Mouse (Mus musculus) thymus, postnatal 10 days (tissue): ENCODE data around the gene Tbc1d20.
A peak's percentile ranks its signal among the peaks of the same experiment; 100 is the strongest.
"Not testable (repeated sequence)": the region's sequence is repeated elsewhere in the genome, so short reads cannot be mapped to it uniquely, and the experiment has no call there.

Source experiments
- DNase-seq, 2 experiments: peaks; one replicate each; pipeline ENCODE4 v3.0.0; 2021; ENCODE audit warnings: low spot score in 2 of 2

The Tbc1d20 gene

DNA sequence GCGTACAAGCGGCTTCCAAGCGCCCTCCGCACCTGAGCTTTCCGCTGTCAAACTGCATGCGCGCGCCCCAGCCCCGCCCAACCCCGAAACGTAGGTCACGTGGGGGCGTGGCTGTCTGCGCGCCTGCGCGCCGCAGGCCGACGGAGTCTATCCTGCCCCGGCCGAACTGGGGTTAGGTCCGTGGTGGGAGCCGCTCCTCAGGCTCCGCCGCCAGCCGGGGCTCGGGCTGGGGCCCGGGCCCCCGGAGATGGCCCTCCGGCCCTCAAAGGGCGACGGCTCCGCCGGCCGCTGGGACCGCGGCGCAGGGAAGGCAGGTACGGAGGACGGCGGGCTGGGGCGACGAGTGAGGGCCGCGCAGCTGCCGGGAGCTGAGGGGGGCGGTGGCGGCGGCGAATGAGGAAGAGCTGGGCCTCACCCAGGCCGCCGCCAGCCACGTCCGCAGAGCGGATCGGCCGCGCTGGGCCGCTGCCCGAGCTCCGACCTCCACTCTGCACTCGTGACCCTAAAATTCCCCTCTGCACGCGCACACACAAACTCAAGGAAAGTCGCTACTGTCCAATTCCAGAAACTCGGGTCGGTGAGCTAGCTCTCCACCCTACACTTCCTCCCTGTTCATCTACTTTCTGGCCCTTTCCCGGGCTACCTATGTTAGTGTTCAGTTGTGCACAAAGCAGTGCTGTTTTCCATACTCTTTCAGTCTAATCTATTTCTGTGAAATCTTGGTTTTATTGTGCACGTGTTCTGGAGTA lies at the start of gene Tbc1d20:
Tbc1d20 (plus strand) TSS at position 102 of the 749 bp plus-strand sequence.
- peak; percentile 83 to 91 for DNase-seq

DNA sequence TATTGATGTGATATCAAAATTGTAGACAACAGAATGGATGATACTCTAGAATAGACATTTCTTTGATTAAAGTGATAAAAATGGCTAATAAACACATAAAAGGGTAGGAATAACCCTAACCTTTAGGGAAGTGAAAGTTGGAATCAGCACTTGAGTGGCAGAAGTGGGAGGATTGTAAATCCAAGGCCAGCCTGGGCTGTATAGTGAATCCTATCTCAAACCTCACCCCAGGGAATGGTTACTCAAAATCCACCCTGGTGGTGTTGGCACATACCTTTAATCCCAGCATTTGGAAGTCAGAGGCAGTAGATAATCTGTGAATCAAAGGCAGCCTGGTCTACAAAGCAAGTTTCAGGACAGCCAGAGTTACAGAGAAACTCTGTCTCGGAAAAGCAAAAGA lies 46.4 kb upstream of the Tbc1d20 start:
- no peak for DNase-seq

DNA sequence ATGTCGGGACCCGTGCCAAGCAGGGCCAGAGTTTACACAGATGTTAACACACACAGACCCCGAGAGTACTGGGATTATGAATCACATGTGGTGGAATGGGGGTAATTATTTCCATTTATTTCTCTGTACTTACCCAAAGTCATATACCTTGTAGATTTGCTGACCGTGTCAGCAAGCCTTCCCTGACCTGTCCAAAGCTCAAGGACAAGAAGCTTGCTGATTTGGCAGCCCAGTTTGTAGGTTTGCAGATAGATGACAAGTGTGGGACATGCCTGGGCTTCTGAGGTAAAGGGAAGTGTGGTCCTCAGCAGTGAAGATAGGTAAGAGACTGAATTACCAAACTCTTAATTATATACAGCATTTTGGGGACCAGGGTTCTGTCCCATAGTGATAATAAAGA lies 43.1 kb upstream of the Tbc1d20 start:
- DNase-seq: no peak

DNA sequence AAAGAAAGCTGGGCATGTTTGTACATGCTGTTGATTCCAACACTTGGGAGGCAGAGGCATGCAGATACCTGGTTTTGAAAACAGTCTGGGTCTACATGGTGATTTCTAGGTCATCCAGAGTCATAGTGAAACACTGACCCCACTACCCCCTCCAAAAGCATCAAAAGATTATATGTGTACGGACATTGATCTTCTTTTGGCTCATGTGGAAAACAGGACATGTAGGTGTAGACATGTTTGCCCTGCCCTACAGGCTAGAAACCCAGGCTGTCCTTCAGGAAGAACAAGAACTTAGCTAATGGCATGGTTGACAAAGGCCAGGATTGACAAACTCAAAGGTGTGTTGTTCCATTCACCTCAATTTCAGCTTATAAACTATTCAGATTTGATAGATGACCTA lies 33.9 kb upstream of the Tbc1d20 start:
- no peak for DNase-seq

DNA sequence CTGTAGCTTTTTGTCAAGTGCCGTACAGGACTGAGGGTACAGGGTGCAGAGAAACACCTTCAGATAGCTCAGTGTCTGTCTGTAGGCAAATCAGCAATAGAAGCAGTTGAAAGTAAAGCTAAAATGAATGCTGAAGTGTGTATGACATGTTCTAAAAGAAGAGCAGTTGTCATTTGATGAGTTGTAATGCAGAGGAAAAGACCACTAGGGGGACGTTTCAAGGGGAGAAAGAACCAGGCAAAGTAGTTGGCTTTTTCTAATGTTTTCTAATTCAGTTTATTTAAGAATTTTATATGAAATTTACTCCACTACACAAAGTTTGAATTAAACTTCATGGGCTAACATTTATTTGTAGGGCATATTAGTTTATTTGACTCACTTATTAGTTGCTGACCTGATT lies 20.0 kb upstream of the Tbc1d20 start:
- no peak for DNase-seq

DNA sequence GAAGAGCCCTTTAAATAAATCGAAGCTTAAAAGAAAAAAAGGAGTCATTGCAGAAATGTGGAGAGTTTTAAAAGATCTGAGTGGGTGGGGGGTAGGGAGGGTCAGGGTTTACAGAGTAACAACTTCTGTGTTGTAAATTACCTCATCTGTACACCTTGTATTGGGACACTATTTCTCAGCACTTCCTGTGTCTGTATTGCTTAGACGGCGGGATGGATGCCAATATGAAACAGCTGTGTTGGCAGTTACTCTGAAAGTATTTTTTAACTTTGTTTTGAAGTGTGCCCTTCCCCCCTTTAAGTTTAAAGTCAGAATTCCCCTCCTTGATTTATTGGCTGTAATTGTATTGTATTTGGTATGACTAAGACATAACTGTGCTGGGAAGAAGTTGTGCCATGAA lies 12.2 kb upstream of the Tbc1d20 start:
- no peak for DNase-seq

DNA sequence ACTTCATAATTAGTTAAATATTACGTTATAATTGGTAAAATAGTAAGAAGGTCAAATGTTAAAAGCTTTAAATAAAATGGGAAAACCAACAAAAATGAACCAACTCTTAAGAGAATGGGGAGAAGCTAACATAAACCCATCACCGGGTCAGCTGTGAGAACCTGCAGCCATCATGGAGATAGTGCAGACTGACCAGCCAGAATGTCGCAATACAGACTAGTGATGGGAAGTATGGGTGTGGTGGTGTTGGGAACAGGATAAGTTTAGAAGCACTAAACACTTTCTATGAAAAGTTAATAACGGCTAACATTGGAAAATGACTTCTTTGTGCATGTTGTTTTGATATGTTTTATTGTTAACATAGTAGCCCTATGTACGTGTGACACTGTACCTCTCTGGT lies 6.1 kb upstream of the Tbc1d20 start:
- no peak for DNase-seq

DNA sequence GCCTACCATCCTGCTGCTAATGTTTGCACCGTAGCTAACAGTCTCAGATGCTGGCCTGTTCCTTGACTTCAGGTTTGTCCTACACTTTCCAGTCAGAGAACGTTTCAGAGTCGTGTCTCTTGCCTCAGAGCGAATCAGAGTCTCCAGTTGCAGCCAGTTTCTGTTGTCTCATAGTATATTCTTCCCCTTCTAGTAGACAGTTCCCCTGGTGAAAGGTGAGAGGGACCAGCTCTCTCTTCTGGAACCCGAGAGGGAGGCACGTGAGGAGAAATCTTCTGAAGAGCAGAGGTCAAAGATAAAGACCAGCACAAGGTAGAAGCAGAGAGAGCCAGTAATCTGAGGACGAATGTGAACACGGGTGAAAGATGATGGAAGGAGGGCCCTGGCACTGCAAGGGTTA lies 5.6 kb upstream of the Tbc1d20 start:
- no peak for DNase-seq

DNA sequence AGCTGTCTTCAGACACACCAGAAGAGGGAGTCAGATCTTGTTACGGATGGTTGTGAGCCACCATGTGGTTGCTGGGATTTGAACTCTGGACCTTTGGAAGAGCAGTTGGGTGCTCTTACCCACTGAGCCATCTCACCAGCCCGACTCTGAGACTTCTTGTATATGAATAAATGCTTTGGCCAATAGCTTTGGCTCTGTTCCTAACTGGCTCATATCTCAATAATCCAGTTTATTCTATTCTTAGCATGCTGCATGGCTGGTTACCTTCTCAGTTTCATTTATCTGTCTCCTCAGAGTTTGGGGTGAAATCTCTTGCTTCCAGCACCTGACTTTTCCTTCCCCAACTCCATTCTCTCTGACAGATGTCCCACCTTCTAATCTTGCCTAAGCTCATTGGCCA lies 4.0 kb upstream of the Tbc1d20 start:
- DNase-seq: not testable (repeated sequence)

DNA sequence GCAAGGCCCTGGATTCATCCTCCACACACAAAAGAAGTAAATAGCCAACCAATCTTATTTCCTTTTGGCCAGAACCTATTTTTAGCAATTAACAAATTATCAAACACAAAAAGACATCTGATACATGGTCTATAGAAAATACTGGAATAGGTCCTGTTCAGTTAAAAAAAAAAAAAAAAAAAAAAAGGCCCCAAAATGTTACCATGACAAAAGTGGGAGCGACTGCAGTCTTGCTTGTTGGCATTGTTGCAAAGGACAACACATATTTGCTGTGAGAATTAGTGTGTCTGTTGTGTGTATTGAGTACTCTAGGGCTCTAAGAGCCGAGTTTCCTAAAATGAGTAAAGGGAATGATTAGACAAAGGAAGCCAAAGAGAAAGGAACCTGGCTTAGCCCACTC lies 1.2 kb upstream of the Tbc1d20 start:
- no peak for DNase-seq

DNA sequence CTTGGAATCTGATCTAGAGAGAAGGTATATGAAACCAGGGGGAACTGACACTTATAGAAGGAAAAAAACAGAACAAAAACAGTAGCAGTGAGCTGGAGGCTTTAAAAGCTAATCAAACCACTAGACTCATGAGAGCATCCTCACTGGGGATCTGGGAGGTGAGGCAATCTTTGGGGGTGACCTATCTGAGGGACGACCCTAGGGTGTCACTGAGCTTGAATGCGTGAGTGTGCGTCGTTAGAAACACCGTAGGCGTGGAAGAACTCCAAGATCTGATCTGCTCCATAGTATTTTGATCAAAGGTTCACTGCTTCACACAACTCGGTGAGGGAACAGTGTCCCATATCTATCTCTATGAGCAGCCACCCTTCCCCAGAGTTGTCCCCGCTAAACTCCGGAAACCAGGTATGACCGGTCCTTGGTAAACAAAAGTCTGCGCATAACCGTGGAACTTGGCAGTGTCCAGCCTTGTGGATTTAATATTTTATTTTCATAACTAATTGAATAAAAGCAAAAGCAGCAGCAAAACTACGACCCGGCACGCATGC lies 375 bp upstream of the Tbc1d20 start:
- peak in 1 of 2 experiments; percentile 7 for DNase-seq

DNA sequence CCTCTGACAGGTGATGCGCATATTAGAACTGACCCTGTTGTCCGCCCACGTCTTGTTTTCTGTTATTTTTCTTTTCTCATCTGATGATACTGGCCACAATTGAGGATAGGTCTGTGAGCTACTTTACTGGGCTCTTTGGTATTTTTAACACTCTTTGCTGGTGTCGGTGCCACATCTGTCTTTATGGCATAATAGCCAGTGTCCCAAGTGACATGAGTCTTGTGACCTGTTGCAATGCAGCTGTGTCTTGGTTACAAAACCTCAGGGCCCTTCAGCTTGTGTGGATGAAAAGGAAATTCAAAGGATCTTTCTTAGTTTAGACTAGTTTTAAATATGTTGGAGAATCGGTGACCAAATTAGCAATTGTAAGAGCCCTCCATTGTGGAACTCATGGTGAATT lies 913 bp downstream of the Tbc1d20 start:
- no peak for DNase-seq

DNA sequence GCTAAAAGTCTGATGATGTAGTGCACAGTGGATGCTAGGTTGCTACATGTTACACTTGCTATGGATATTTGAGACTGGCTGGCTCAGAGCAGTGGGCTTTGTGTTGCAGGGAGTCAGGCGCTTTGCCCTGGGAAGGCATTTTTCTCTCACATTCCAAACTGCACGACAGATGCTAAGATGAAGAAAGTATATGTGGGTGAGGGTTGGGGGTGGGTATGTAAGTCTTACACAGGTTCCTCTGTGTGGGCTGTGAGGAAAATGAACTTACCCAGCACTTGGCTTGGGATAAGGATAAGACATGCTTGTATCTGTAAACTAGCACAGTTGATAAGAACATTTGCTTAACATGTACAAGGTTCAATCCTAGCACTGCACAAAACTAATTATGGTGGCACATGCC lies 9.2 kb downstream of the Tbc1d20 start:
- DNase-seq: no peak

DNA sequence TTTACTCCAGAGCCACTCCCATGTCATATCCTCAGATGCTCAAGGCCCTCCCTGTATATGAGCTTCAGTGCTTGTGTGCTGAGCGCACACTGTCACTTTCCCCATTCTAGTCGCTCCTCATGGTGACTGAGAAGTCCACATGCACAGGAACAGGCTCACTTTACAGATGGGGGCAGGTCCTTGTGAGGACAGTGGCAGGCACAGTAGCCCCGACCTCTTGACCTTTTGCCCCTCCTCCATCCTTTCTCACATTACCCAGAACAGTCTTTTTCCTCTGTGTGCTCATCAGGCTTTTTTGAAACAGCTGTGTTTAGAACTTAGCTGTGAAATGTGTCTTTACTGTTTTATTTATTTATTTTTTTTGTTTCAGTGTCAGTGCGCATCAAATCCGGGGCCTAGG lies 10.2 kb downstream of the Tbc1d20 start:
- no peak for DNase-seq

DNA sequence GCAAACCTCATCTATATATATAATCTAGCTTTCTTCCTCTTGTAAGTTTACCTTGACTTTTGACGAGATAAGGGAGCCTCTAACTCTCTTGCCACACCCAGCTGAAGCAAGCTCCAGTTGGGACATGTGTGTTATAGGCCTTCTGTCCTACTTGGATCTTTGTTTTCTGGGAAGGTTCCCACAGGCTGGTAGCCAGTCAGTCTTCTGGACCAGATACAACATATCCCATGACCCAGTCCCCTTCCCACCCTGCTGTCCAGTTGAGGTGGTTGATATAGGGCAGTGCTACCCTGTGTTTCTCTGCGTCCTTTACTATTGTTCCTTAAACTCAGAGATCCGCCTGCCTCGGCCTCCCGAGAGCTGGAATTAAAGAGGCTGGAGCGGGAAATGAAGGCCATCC lies 11.9 kb downstream of the Tbc1d20 start:
- no peak for DNase-seq

DNA sequence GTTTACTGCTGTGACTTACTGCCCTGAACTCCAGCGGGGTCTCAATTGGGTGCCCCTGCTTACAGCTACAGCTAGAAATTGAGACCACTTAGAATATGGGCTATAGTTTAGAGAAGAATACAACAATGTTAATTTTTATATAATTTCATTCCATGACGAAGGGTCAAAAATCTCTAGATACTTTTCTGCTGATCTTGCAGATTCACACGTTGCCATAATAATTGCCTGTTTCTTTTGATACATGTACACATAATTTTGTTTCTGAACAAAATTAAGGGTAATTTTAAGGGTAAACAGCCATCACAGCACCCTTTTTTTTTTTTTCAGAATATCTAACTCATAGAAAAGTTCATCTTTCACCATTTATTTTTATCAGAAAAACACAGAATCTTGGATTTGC lies 13.6 kb downstream of the Tbc1d20 start:
- DNase-seq: no peak

DNA sequence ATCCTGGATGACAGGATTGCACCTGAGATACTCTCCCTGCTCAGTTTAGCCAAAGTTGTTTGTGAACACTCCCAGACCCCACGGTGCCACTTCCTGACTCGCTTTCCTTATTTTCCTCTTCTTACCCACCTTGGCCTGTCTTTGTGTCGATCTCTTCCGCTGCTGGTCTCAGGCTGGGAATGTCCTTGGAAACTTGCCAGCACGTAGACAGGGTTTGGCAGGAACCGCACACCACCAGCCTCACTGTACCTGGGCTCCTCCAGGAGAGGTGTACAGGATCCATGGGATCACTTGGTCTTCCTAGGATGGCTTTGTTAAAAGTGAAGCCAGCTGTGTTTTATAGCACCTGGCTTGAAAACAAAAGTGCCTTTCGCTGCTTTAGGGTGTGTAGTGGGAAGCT lies 19.4 kb downstream of the Tbc1d20 start:
- DNase-seq: no peak

DNA sequence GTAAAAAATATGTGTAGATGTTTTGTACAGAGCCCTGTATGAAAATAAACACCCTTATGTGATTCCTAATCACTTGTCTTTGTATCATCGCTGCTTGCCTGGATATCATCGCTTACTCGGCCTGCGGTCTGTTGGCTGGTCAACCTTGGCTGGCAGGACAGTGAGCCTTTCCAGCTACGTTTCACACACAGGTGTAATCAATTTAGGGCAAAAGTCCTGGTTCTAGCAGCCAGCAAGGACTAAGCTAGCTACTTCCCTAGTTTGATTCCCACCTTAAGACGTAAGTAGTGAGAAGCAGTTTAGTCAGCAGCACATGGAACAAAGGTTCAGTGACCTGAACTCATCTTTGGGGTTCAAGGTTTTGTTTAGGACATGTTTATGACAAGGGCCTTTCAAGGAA lies 20.3 kb downstream of the Tbc1d20 start:
- DNase-seq: no peak

DNA sequence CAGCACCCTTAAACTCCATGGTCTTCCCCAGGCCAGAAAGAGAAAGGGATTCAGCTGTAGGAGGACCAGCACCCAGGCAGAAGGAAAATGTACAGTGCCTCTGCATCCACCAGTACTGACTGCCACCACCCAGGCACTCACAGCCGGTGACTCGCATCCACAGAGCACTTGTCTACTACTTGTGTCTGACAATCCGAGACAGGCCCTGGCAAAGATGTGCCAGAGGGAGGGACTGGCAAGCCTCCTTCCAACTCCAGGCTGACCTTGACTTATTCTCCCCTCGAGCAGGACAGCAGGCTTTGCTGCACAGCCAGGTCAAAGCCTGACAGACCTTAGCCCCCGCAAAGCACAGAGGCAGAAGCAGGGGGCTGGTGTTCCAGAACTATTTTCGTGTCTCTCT lies 23.4 kb downstream of the Tbc1d20 start:
- no peak for DNase-seq

DNA sequence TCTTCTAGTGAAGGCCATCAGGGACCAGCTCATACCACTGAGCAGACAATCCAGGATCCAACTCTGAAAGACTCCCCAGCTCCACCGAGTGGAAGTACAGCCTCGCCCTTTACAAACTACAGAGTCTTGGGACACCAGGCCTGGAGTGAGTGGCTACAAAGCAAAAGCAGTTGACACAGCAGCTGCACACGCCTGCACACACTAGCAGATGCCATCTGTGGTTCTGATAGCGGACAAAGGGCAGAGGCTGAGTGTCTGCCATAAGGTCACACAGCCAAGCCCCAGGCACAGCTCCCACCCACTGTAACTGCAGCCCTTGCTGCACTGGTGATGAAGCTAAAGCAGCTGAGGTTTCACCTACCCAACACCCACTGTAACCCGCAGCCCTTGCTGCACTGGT lies 27.9 kb downstream of the Tbc1d20 start:
- DNase-seq: no peak

DNA sequence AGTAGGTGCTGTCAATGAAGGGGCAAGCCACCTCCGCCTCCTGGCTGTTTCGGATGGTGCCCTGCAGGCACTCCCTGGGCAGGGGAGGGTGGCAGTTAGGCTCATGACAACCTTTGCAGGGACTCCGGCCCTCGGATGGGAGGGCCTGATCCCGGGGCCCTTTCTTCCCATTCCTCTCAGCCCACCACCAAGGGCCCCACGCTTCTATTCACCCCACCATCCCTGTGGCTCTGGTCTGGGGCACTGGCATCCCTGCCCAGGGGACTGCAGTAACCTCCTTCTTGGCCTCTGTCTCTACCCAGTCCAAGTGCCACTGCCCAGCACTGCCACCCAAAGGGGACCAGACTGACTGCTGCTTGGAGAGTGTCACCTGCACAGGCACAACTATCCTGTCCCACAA lies 28.6 kb downstream of the Tbc1d20 start:
- DNase-seq: no peak

DNA sequence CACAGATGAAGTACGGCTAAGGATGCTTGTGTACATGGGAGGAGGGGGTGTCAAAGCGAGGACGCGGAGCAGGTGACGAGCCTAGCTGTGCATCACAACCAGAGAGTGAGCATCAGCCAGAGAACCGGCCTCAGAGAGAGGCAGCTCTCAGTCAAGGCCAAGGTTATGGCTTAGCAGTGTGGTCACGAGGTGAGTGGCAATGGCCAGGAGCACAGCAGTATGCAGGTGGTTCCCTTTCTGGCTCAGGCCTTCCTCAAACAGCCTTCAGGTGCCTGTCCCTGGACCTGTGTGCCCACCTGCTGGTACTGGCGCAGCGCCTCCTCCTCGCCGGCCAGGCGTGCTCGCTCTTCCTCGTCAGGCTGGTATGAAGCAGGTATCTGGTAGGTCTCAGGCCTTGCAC lies 30.3 kb downstream of the Tbc1d20 start:
- no peak for DNase-seq

DNA sequence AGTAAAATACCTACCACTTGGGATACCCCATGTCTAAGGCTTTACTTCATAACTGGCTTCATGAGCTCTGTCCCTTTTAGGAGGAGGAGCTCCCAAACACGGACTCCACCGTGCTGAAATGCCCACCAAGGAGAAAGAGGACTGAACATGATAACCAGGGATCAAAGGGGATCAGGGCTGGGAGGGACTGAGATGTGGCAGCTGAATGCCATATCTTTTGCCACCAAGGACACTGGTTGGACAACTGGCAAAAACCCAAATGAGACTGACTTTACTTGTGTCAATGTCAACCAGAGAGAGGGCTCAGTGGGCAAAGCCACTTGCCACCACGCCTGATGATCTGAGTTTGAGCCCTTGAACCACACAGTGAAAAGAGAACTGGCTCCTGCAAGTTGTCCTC lies 31.2 kb downstream of the Tbc1d20 start:
- no peak for DNase-seq

DNA sequence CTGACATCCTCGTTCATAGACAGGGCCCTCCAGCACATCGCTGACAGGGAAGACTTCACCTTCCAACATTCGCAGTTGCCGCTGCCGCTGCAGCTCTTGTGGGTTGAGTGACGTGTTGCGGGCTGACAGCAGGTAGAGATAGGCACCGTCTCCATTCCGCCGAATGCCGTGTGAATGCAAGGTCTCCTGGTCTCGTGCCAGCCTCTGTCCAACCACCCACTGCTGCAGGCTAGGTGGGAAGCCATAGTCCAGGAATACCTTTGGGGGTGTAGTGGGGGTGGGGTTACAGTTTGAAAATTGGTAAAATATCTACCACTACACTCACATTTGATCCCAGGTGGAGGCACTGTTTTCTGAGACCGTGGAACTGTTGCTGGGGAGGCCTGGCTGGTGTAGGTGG lies 32.5 kb downstream of the Tbc1d20 start:
- no peak for DNase-seq
